Mouse (Mus musculus) ES-E14 (cell line): ENCODE results near the gene Rbm19. TPM values are rescaled to one million over a fixed set of nuclear protein-coding genes. Genes with fewer than 3 reads are reported as not detected.

Source experiments
- DNase-seq: peaks from one replicate; pipeline ENCODE4 v3.0.0-alpha.2; 2013; ENCODE audit warnings: low read depth, low spot score
- H3K27ac ChIP-seq: 2 replicates; pipeline ENCODE4 v1.5.1; 2012; ENCODE audit warnings: low read depth, mild to moderate bottlenecking, low read length, moderate library complexity, mixed read lengths; ENCODE audit not compliant: poor library complexity, insufficient read depth, severe bottlenecking
- H3K36me3 ChIP-seq: 2 replicates; pipeline ENCODE4 v1.6.1; 2012; ENCODE audit warnings: mild to moderate bottlenecking, low read length, moderate library complexity, mixed read lengths; ENCODE audit not compliant: control insufficient read depth, poor library complexity, insufficient read depth, severe bottlenecking
- H3K4me1 ChIP-seq, 2 experiments: fragments of 150-350 bp in 1 of 2; sonication (generic) in 1 of 2; 2 replicates each; pipeline ENCODE4 v1.6.1; 2012; ENCODE audit warnings: low read length in 2 of 2, mild to moderate bottlenecking in 1 of 2, mixed read lengths in 1 of 2; ENCODE audit not compliant: control insufficient read depth in 2 of 2, insufficient read depth in 2 of 2, poor library complexity in 1 of 2
- H3K4me3 ChIP-seq, 2 experiments: fragments of 150-350 bp in 1 of 2; sonication (generic) in 1 of 2; 2 replicates each; pipeline ENCODE4 v1.5.1; 2012; ENCODE audit warnings: low read length in 2 of 2, low read depth in 1 of 2, mild to moderate bottlenecking in 1 of 2, mixed read lengths in 1 of 2; ENCODE audit not compliant: insufficient read depth in 1 of 2, poor library complexity in 1 of 2, severe bottlenecking in 1 of 2
- H3K9ac ChIP-seq: 2 replicates; pipeline ENCODE4 v1.6.1; 2012; ENCODE audit warnings: low read depth, mild to moderate bottlenecking, low read length, mixed read lengths; ENCODE audit not compliant: poor library complexity, insufficient read depth, severe bottlenecking
- H3K9me3 ChIP-seq: fragments of 150-350 bp; sonication (generic); 2 replicates; pipeline ENCODE4 v1.6.1; 2012; ENCODE audit warnings: low read depth, mild to moderate bottlenecking, low read length; ENCODE audit not compliant: control insufficient read depth, insufficient read depth
- CHD2 ChIP-seq: IDR thresholded peaks from 2 replicates; pipeline ENCODE4 v1.6.1; 2014; ENCODE audit warnings: mild to moderate bottlenecking, low read depth, low read length, inconsistent platforms
- HCFC1 ChIP-seq: IDR thresholded peaks from 2 replicates; pipeline ENCODE4 v1.6.1; 2012; ENCODE audit warnings: low read length, inconsistent platforms, borderline replicate concordance; ENCODE audit not compliant: insufficient read depth
- MAFK ChIP-seq: IDR thresholded peaks from 2 replicates; pipeline ENCODE4 v1.6.1; 2014; ENCODE audit warnings: mild to moderate bottlenecking, low read depth, low read length, inconsistent platforms; ENCODE audit not compliant: insufficient read depth
- ZC3H11A ChIP-seq: IDR thresholded peaks from 2 replicates; pipeline ENCODE4 v1.6.1; 2012; ENCODE audit warnings: low read depth, mild to moderate bottlenecking, inconsistent platforms, low read length, borderline replicate concordance
- ZNF384 ChIP-seq: IDR thresholded peaks from 2 replicates; pipeline ENCODE4 v1.6.1; 2012; ENCODE audit warnings: low read depth, low read length, inconsistent platforms
- in situ Hi-C, 2 experiments: fragments of 600-800 bp; cut with MboI; formaldehyde crosslinking; loops; one replicate each; pipeline ENCODE4 v1.15.1; 2025; ENCODE audit warnings: low sequenced_read_pairs in 2 of 2, inconsistent platforms in 1 of 2; ENCODE audit not compliant: unreplicated experiment in 2 of 2
- total RNA-seq: library from RNA; depleted of rRNA; stranded (reverse); fragments of 300-350 nt; gene quantifications from 2 replicates; pipeline ENCODE4 v1.2.3, GENCODE M21; 2012

Rbm19 gene
- total RNA-seq, 1 experiment, result 67.6 TPM

- Histone ChIP-seq H3K9me3 (no peaks in the 10 kb centered on the region), H3K4me3 (peak overlapping the region; percentile 18 to 21; a peak in 1 of 4 replicates), H3K36me3 (no peaks in the 10 kb centered on the region), H3K27ac (no peak overlapping the region), H3K9ac (no peak overlapping the region), H3K4me1 (no peaks in the 10 kb centered on the region; a peak in 1 of 4 replicates)
- DNase-seq, result no peak
- no peak for TF ChIP-seq ZNF384
- no peak for TF ChIP-seq HCFC1
- TF ChIP-seq CHD2, result no peak
- in situ Hi-C loops, result no loop called here
Measured at GRCm38 (mm10) chr5:120228613-120229409, 112.5 kb downstream of the Rbm19 start.

DNA sequence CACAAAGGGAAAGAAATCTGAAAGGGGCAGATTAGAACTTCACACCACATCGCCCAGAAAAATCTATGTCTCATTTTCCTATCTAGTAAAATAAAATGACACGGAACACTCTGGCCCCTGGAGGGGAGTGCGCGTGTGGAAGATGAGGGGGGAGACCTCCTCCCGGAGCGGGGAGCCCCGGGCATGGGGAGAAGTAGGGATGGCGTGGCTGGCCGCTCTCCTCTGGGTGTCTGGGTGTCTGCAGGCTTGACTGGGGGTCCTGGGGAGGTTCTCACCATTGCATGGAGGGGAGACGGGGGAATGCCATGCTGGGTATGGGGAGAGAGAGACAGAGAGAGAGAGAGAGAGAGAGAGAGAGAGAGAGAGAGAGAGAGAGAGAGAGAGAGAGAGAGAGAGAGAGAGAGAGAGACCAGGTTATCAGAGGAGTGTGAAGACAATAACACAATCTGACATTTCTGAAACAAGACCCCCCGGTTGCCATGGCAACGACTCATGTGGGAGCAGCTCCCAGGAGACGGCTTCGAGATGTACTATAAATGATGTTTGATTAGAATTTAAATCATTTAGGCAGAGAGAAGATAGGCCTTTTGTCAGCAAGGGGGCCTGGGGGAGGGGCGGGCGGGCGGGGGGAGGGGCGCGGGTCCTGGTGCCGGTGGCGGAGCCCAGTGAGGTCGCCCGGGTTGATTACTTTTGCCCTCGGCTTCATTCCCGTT lies 115.3 kb downstream of the Rbm19 start:
- no peak for DNase-seq
- Histone ChIP-seq H3K36me3 (no peaks in the 10 kb centered on the region), H3K27ac (no peak overlapping the region), H3K9ac (no peak overlapping the region), H3K9me3 (no peaks in the 10 kb centered on the region), H3K4me3 (no peak overlapping the region; a peak in 1 of 4 replicates), H3K4me1 (peaks cover 0 to 9% of the 10 kb centered on the region in 2 experiments; a peak in 2 of 4 replicates)
- in situ Hi-C loops, result no loop called here
- TF ChIP-seq ZC3H11A, result no peak
- no peak for TF ChIP-seq CHD2
- no peak for TF ChIP-seq HCFC1
- TF ChIP-seq ZNF384, result no peak
- TF ChIP-seq MAFK, result no peak

DNA sequence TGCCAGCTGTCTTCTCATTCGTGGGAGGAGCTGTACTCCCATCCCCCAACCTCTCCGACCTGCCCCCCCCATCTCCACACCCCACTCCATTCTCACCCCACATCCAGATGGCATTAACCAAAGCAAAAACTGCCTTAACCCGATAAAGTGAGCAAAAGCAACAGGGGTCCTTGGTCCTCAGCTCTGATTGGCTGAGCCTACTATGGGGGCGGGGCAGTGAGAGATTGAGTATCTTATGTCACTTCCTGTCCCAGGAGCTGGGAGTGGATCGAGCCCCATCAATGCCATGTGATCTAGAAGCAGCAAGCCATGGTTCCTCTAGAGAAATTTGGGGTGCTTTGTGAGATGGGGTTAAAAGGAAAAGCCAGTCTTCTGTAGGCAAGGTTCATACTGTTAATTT lies 118.9 kb downstream of the Rbm19 start:
- in situ Hi-C loops, result no loop called here
- Histone ChIP-seq H3K36me3 (no peaks in the 10 kb centered on the region), H3K27ac (no peak overlapping the region), H3K4me3 (peak overlapping the region in 1 of 2 experiments; percentile 44; a peak in 2 of 4 replicates), H3K9me3 (no peaks in the 10 kb centered on the region), H3K4me1 (peaks cover 0 to 9% of the 10 kb centered on the region in 2 experiments; a peak in 2 of 4 replicates), H3K9ac (0 out of 2 replicates have a peak overlapping the region, but pooled peaks have one; percentile 28)
- TF ChIP-seq CHD2 (0 out of 2 replicates have a peak, but pooled peaks have one; percentile 42), ZC3H11A (no peak)
- DNase-seq, result peak; percentile 47

DNA sequence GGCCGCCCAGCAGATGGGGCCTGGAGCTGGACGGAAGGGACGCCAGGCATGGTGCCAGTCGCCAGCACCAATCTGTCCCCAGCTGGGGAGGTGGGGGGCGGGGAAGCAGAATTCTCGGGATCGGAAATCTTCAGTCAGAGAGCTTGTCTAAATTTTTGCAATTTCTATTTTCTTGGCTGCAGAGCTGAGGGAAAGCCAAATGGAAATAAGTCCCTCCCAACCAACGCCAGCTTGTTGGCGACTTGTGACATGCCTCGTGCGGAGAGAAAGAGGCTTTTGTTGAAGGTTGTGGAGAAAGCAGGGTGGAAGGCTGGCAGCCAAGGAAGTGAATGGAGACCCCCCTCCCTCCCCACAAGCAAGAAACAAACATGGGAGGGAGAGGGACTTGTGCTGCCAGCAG lies 119.3 kb downstream of the Rbm19 start:
- TF ChIP-seq HCFC1 (no peak), ZC3H11A (no peak), MAFK (no peak)
- in situ Hi-C loops, result no loop called here
- peaks cover 0 to 9% of the 10 kb centered on the region in 2 experiments; a peak in 2 of 4 replicates for H3K4me1 ChIP-seq
- H3K9me3 ChIP-seq, result no peaks in the 10 kb centered on the region
- H3K4me3 ChIP-seq, result peak overlapping the region in 1 of 2 experiments; percentile 44; a peak in 2 of 4 replicates
- no peak overlapping the region for H3K27ac ChIP-seq
- DNase-seq, result no peak
- 0 out of 2 replicates have a peak overlapping the region, but pooled peaks have one; percentile 28 for H3K9ac ChIP-seq
- no peaks in the 10 kb centered on the region for H3K36me3 ChIP-seq
